Mouse (Mus musculus) telencephalon, adult 2 months (tissue): ENCODE results near the gene Pgpep1.

Source experiments
- DNase-seq: peaks from one replicate; pipeline ENCODE4 v3.0.0-alpha.2; 2011; ENCODE audit warnings: low read depth, low spot score

Pgpep1 gene

DNA sequence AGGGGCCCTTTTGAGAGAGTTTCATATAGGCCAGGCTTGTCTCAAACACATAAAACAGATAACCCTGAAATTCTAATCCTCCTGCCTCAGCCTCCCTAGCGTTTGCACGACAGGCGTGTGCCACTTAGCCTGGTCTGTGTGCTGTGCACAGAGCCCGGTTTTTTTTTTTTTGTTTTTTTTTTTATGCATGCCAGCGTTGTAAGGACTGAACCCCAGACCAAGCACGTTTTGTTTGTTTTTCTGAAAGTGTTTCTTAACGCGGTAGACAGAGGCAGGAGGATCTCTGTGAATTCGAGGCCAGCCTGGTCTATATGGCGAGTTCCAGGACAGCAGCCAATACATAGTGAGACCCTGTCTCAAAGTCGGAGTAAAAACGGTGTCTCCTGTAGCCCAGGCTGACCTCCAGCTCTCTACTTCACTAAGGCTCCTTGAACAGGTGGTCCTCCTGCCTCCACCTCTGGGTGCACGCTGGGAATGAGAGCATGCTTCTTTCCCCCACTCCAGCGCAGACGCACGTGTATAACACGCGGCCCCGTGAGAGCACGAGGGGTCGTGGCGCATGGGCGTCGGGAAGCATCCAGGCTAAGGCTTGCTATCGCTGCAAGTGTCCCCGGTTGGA, 51.3 kb downstream of the Pgpep1 start, which contains the start of gene Ssbp4:
TSS of gene Ssbp4 (minus strand) at position 124 of the 619 bp plus-strand sequence.
- DNase-seq, result no peak

DNA sequence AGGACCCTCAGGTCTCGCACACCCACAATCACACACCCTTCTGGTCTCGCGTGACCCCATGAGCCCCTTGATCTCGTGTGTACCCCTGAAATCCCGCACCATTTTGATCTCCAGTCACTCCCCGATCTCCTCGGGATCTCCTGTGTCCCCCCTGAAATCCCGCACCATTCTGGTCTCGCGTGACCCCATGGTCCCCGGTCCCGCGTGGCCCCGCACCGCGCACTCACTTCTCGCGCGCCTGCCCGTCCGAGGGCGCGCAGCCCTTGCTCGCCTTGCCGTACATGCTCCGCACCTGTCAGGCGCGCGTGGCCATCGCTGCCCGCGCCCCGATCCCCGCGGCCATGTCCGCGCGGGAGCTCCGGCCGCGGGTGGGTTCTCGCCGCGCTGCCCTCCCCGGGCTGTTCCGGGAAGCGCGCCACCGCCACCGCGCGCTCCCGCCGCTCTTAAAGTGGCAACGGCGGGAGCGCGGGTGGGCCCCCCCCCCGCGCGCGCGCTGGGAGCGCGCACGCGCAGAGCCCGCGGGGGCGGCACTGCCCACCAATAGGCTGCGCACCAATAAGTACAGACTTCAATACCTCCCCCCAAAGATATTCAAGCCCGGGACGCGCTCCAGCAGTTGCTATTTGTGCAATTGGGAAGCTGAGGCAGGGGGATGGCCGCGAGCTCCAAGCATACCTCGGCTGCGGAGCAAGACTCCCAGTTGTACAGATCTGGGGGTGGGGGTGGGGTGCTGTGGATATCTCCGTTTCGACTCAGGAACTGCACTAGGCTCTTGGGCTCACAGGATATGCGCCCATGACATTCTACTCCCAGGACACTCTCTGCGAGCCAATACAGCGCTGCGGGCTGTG, 52.1 kb downstream of the Pgpep1 start:
- no peak for DNase-seq

DNA sequence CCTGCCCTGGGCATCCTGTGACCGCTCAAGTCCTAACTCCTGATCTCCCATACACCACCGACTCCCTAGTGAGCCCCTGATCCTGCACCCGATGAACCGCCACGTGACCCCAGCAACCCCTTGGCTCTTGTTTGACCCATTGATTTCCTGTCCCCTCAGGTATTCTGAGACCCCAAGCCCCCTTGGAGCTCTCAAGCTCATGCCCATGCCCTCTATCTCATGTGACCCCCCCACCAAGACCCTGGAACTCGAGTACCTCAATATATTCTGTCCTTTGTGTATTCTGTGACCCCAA, 52.6 kb downstream of the Pgpep1 start:
- no peak for DNase-seq

DNA sequence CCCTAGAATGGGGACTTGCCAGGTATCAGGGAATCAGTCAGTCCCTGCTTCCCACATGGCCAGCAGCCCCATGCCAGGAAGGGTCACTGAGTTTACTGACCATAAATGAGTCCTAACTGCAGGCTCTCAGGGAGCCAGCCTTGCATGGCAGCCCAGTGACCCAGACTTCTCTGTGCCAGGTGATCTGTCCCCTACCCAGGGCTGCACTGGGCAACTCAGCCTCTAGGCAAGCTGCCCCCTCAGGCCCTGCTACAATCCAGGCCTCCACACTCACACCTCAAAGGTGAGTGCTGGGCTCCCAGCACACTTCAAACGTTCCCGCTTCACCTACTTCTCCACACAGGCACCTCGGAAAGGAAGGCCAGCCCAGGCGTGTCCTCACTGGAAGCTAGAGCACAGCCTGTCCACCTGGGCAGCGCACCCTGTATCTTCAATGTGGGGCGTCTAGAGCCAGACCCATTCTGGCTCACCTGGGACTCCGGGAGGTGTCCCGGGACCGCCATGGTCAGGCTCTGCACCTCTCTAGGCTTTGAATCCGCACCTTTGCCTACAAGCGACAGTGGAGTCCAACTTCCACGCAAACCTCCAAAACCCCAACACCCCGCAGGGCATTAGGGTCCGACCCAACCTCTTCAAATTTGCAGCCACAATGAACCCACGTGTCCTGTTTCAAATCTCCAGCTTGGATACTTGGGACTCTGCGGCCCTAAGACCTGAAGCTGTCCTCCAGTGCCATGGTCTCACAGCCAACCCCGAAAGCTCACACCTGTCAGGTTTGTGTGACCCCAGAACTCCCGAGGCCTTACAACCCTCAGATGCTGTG, 53.2 kb downstream of the Pgpep1 start:
- no peak for DNase-seq

DNA sequence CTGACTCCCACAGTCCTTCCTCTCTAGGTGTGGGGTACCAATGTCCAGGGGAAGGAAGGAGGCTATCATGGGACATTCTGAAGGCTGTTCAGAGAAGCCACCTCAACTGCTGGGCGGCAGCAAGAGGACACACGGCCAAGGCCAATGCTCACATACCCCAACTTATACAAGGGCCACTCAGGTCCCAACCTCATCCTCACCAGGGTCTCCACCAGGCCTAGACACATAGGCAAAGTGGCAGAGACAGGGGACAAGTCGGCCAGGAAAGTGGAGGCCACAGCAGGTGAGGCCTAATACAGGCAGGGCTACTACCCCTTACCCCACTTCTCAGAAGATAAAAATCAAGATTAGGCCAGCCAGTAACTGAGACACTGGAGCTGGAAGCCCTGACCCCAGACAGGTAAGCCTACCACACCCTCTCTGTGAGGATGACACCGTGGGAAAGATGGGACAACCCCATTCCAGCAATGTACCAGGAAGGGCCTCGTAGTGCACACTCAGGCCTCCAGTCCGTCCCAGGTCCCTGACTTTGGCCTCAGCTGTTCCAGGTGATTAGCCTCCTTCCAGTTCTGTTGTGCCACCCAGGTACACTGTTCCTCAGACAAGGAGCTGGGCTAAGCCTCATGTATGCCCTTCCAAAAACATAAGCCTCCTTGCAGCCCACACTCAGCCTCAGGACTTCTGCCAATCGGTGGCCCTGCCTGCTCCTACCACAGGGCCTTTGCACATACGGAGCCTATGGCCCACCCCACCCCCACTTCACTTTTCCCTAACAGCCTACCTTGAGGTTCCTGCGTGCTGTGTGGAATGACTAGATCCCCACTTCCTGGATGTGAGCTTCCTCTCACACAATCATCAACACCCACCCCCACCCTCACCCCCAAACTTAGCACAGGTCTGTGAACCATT, 54.1 kb downstream of the Pgpep1 start:
- DNase-seq, result no peak

DNA sequence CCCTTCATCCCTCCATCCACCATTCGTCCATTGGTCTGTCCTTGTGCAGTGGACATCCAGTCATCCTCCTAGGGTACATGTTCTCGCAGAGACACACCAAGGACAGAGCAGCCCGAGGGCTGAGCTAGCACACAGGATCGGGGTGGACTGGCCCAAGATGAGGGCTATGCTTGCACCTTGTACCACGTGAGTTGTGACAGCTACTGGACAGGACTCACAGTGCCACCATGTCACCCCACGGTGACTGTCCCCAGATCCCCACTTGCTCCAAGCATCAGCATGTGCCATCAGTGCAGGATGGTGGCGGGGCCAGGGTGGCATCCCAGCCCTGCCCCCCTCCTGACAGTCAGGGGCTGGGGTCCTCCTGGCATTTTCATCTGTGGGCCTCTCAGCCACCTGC, 55.6 kb downstream of the Pgpep1 start:
- no peak for DNase-seq

DNA sequence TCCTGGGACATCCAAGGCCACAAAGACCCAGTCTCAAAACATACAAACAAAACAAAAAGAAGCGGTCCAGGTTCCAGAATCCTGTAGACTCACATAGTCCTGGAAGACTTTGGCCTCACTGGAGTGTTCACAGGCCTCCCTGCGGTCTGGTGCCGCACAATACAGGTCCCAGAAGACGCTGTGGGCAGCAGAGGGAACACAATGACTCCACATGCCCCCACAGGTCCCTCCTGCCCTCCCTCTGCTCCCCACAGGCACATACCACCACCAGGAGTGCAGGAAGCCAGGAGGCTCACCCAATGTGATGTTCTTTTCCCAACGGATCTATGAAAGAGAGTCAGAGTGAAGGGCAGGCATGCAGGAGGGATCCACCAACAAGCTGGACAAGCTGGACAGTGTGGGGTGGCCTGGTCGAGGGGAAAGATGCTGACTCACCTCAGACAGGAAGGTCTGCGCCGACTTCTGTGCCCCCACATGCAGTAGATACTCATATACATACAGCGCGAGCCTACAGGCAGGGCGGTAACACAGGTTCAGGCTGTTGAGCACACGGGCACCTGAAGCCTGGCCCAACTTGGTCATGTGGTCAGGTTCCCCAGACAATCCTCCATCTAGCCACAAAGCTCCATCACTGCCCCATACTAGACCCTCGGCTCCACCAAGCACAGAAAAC, 57.9 kb downstream of the Pgpep1 start:
- no peak for DNase-seq

DNA sequence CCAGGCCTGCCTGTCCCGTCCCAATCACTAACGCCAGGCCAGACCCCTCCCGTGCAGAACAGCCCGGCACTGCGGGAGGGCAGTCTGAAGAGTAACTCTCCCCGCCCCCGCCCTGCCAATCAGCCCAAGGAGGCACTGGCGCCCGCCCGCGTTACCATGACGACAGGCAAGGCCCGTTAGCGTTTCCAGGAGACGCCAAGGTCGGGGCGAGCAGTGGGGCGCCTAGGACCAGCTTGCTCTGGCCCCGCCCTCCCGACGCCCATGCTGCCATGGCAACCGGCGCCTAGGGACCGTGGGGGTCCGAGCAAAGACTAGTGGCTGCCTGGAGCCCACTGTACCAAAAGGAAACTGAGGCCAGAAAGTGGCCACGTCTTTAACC, 58.9 kb downstream of the Pgpep1 start:
- DNase-seq, result no peak

DNA sequence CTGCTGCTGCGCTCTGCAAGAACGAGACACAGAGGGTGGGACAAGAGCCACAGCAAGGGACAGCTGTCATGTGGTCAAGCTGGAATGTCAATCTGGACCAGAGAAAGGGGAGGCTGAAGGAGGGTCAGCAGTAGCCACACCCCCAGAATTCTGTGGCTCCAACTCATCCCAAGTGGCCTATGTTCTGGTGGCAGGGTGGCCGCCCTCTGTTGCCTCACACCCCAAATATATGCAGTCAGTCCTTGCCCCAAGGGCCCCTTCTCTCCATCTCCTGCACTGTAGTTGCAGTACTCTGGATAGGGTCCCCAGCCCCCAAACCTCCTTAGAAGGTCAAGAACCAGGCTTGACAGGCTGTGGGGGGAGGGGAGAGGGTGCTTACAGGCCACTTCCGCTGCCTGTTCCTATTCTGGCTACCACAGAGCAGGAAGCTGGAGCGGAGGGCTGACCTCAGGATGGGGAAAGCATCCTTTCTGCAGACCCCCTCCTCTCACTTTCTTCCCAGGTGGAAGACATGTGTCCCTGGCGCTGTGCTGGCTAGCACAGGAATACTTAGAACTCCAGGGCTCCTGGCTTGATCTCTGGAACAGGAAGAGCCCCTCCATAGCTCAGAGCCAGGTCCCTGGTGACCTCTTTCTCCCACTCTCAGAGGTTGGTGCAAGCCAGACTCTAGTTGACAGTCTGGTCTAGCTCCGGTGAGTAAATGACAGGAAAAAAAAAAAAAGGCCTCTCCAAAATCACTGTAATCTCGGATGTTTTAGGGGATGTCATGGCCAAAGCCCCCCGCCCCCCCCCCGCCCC, 59.5 kb downstream of the Pgpep1 start:
- no peak for DNase-seq

DNA sequence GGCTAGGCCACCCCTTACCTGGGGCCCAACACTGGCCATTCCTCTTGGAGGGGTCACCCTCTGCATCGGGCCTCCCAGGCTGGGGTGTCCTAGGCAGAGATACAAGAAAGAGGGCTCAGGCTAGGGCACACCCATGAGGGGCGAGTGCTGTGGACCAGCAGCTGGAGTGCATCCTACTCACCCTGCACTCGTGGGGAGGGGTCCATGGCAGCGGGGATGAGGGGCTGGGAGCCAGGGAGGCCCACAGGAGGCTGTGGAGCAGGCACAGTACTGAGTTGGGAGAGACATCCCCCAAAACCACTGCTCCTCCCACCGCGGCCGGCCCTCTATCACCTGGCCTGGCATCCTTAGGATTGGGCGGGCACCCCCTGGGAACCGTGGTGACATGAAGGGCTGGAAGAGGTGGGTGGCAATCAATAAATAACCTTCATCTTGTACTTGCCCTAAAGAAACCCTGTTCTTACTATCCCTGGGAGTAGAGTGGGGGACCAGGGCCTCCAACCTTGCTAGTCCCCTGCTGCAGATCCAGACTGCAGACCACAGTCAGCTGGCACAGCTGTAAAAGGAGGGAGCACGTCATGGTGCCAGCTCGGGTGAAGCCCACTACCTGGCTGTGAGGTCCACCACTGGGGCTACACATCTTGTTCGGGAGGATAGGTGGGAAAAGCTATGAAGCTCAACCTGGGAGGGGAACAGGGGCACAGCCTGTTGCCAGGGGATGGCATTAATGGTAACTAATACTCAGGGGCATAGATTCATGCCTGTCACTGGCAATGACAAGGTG, 60.5 kb downstream of the Pgpep1 start:
- no peak for DNase-seq

DNA sequence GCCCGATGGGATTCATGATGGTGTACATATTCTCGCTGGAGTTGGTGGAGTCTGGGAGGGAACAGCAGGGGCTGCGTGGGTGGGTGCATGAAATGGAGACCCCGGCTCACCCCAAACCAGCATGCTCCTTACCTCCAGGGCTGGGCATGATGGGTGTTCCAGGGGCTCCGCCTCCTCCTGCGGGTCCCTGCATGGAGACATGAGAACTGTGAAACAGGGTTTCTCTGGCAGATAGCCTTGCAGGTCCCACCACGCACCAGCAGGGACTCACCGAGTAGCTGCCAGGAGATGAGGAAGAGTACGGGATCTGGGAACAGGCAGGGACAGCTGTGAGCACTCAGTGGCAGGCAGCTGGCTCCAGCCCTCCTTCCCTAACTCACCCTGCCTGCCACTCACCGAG, 61.5 kb downstream of the Pgpep1 start:
- DNase-seq, result no peak

DNA sequence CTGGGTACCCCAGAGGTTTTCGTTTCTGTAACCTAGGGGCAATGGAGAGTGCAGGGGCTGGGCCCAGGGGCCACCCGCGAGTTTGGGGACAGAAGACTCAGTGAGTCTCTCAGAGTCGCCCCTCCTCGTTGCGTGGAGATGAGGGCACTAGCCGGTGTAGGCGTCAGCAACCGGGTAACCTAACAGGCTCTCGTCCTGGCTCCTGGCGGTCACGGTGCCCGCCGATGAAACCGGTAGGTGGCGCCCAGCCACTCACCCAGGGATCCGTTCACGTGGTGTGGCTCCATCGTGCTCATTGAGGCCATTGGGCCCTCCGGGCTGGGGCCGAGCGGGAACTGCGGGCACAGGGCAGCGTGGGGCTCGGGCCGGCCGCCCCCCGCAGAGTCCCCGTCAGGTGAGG, 61.9 kb downstream of the Pgpep1 start:
- no peak for DNase-seq

DNA sequence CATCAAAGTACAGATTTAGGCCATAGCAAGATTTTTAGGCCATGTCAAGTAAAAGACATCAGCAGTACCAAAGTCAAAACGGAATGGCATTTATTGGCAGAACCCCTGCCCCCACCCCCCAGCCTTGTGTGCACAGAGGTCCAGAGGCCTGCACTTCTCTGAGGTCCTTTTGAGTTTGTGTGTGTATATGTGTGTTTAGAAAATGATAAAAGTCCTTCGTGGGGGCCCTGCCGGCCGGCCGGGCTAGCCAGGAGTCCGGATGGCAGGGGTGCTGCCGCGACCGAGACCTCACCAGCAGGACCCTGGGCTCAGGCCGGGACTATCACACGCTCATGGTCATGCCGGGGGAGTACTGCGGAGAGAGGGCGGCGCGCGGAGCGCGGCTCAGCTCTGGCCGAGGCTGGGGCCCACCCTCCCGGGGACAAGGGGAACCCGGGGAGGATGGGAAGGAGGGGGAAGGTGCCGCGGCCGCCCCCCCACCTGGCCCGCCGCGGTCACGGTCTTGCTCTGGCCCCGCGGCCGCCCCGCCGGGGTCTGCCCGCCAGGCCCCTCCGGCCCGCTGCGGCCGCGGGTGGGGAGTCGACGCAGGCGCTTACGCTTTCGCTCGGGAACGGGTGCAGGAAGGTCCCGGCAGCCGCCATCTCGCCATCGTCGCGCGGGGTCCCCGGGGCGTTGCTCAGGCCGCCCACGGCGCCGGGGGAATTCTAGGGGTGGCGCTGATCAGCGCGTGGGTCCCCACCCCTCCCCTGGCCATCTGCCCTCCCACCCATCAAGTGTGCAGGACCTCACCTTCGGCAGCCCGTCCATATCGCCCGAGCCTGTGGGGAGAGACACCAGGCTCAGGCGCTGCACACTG, 62.5 kb downstream of the Pgpep1 start:
- DNase-seq, result no peak

DNA sequence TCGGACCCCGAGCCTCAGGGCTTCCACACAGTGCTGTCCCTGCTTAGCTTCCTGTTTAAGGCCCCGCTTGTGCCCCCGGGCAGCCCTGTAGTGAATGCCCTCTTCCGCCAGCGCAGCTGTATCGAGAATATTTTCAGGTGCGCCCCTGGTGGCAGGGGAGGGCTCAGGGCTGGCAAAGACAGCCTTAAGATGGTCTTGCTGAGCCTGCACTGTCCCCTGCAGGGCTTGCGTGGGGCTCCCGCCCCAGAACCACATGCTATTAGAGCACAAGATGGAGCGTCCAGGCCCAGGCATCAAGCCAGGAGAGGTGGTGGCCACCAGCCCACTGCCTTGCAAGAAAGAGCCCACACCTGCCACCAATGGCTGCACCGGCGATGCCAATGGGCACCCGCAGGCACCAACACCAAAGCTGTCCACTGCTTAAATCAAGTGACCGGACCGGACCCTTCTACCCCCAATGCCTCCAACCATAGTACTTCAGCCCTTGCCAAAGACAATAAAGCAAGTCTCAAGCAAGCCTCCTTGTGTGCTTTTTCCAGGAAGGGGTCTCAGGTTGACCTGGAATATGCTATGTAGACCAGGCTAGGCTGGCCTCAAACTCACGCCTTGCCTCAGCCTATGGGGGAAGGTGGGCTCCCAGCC, 63.3 kb downstream of the Pgpep1 start:
- DNase-seq, result no peak
